Mouse (Mus musculus): ENCODE measurements around the gene Pheta2. TPM values are rescaled to one million over a fixed set of nuclear protein-coding genes. Genes with fewer than 3 reads are reported as not detected.
"Not testable (repeated sequence)": the region's sequence is repeated elsewhere in the genome, so short reads cannot be mapped to it uniquely, and the experiment has no call there.

Pheta2 gene
- total RNA-seq, 2 experiments from 2014 or later: 1.9 to 2.7 TPM

DNA sequence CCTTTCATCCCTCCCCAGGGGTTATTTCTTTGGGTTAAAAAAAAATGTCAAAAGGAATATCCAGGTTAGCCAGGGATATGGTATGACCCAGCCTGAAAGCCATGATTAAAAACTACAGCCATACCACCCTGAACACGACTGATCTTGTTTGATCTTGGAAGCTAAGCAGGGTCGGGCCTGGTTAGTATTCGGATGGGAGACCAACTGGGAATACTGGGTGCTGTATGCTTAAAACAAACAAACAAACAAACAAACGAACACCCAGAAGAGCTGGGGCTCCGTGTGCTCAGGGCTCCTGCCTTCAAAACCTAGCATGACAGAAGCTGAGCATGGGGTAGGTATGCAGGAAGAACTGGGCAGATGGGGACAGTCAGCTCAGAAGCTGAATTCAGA, 3.8 kb downstream of the Pheta2 start:
- ATAC-seq (replicated peaks; ENCODE audit: poor library complexity, severe bottlenecking): no peak

DNA sequence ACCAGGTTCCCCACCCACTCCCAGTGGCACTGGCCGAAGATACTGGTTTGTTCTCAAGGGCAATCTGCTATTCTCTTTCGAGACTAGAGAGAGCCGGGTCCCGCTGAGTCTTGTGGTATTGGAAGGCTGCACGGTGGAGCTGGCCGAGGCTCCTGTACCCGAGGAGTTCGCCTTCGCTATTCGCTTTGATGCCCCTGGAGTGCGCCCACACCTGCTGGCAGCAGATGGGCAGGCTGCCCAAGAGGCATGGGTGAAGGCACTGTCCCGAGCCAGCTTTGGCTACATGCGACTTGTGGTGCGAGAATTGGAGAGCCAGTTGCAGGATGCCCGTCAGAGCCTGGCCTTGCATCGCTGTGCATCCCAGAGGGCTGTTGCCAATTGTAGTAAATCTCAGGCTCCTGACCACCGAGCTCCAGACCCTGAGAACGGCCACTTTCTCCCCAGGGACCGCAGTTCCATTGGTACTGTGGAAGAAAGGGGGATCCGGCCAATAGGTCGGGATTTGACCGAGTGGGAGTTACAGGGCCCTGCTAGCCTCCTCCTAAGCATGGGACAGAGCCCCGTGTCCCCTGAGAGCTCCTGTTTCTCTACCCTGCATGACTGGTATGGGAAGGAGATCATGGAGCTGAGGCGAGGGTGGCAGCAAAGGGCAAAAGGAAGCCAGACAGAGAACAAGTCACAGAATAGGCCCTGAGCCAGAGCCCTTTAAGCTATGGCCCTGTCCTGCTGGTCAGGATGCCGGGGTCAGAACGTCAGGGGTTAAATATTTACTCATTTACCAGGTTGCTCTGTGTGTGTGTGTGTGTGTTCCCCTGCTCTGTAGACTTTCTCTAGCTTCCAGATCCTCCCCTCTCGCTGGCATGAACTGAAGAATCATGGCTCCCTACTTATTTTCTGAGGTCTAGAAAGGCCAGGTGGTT, 4.9 kb downstream of the Pheta2 start:
- ATAC-seq (replicated peaks; ENCODE audit: poor library complexity, severe bottlenecking): no peak

DNA sequence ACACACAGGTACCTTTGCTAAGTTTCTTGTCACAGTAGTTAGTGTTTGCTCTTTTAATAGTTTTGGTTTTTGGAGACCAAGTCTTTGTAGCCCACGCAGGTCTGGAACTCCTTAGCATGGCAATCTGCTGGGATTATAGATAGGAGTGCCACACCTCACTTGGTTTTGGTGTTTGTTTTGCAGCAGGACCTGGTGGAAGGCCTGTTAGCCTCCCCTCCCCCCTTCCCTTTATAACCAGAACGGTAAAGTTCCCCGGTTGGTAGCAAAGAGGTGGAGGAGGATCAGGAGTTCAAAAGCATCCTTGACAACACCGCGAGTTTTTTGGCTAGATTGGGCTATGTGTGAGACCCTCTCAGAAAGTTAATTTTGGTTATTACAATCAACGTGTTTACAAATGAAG, 6.2 kb downstream of the Pheta2 start:
- no peak for ATAC-seq (replicated peaks; ENCODE audit: poor library complexity, severe bottlenecking)

DNA sequence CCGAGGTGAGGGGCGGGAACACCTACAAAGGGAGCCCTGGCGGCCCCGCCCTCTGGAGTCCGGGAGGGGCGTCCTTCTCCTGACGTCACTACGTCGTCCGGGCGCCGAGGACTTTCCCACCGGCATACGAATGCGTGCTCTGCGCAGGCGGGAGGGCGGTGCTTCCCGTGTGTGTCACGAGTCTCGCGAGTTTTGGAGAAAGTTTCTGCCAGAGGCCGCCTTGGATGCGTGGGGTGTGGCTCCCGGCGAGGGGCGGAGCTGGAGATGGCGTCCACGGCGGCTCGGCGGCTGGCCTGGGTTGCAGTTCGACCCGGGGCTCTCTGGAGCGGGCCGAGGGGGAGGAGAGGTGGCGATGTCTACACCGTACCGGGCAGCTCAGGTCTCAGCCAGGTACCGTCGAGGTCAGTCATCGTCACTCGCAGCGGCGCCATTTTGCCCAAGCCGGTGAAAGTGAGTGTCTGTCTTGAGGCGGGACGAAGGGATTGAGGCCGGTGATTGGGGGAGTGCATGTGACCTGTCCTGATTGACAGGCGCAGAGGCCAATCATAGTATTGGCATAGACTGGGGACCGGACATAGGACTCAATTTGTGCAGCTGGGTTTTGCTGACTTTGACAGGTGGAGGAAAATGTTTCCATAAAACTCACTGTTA, 7.2 kb downstream of the Pheta2 start:
- peak; percentile 77 for ATAC-seq (replicated peaks; ENCODE audit: poor library complexity, severe bottlenecking)

DNA sequence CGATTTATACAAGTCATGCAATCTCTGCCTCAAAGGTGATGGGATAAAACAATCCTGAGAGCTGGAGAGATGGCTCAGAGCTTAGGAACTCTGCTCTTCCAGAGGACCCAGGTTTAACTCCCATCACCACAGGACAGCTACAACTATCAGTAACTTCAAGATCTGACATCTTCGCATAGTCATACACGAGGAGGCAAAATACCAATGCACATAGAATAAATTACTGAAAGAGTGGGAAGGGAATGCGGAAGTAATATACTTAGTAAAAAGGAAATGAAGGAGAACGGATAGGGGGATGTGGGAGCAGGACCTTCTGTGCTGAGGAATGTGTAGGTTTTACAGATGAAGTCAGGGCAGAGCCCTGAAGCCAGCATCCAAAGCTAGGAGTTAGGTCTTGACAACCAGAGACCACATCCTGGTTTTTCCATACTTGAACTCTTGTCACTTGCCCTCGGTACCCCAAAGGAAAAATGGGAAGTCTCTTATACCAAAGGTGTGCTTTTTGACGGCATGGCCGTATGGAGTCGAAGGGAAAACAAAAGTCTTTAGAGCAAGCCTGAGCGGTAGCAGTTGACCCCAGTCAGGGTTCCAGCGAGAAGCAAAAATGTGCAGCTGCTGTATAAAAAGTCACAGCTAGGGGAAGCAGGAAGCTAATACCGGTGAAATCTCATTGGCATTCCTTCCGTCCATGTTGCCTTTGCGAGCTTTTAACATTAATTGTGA, 8.0 kb downstream of the Pheta2 start:
- no peak for ATAC-seq (replicated peaks; ENCODE audit: poor library complexity, severe bottlenecking)

DNA sequence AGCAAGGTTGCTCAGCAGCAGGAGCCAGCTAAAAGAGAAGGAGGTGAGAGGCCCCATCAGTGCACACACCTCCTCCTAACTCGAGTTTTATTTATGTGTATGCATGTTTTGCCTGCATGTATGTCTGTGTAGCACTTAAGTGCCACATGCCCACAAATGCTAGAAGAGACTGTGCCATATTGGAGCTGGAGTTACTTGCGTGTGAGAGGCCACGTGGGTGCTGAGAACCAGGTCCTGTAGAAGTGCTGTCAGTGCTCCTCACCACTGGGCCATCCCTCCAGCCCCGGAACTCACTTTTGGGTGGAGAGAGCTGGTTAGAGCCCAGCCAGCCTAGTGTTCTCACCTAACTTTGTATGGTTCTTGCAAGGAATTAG, 8.5 kb downstream of the Pheta2 start:
- no peak for ATAC-seq (replicated peaks; ENCODE audit: poor library complexity, severe bottlenecking)

DNA sequence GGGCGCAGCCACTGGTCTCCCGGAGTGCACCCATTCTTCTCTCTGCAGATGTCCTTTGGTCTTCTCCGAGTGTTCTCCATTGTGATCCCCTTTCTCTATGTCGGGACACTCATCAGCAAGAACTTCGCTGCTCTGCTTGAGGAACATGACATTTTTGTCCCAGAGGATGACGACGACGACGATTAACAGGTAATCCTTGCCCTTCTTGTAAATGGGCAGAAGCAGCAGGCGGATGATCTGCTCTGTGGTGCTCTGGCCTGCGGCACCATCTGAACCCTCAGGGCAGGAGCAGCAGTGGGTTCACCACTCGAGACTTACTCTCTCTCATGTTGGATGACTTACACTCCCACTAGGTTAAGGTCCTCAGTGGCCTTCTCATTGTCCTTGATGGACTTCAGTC, 9.1 kb downstream of the Pheta2 start:
- ATAC-seq (replicated peaks; ENCODE audit: poor library complexity, severe bottlenecking): no peak

DNA sequence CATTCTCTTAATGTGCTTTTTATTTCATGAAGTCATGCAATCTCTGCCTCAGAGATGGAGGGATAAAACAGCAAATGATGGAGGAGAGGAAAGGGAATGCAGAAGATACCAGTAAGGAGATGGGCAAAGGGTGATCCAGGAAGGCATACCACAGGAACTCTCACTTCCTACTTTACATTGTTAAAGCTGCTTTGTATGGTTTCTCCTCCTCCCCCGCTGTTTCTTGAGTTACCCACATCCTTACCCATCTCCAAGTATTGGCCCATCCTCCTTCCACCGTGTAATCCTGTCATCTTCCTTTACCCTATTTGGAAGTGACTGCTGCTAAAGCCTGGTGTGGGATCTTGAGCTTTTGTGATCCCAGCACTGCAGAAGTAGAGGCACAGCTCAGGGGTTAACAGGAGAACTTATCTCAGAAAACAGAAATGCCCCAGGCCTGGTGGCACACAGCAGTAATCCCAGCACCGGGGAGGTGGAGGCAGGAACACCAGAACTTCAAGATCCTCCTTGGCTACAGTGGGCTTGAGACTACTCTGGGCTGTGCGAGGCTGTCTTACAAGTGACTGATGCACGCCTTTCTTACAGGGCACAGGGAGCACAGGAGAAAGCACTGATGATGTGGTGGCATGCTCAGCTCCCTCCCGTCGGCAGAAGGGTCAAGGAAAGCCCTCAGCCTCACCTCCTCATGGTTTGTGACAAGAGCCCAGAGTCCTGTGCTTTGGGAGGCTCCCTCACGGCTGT, 9.7 kb downstream of the Pheta2 start:
- ATAC-seq (replicated peaks; ENCODE audit: poor library complexity, severe bottlenecking): peak; percentile 66

DNA sequence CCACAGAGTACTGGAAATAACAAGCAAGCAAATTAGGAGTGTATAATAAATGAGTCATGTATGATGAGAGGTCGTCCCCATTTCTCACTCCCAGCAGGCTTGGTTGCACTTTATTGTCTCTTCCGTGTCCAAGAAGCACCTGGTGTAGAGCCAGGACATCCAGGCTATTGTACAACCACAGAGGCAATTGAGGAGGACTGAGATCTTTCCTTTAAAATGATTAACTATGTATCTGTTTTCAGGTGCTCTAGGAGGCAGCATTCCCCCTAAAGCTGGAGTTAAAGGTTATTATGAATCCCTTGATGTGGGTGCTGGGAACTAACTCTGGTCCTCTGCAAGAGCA, 10.2 kb downstream of the Pheta2 start:
- ATAC-seq (replicated peaks; ENCODE audit: poor library complexity, severe bottlenecking): no peak

DNA sequence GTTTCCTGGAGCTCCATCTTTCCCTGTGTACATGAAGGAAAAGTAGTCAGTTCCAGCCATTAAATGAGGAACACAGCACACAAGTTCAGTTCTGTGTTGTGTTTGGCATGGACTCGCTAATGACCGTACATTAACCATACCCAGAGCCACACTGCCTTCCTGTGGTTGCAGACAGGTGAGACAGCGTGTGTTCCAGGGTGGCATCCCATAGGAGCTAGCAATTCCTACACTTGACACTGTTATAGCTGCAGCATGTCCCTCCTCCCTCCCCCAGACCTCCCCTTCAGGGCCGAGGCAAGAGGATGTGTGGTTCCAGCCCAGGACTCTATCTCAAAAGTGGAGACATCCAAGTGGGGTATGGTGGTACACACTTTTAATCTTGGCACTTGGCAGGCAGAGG, 11.6 kb downstream of the Pheta2 start:
- no peak for ATAC-seq (replicated peaks; ENCODE audit: poor library complexity, severe bottlenecking)

DNA sequence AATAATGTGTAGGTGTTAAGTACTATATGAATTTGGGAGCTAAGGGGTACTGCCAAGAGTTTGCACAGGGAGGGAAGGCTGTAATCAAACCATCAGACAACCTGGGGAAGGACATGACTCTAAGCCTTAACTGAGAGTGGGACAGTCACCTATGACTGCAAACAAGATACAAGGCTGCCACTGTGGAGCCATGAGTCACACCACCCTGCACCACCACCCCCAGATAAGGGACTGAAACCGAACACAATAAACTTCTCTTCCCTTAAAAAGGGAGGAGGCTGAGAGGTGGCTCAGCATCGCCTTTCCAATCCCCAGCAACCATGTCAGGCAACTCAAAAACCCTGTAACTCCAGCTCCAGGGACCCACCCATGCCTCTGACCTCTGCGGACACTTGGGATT, 12.7 kb downstream of the Pheta2 start:
- ATAC-seq (replicated peaks; ENCODE audit: poor library complexity, severe bottlenecking): no peak

DNA sequence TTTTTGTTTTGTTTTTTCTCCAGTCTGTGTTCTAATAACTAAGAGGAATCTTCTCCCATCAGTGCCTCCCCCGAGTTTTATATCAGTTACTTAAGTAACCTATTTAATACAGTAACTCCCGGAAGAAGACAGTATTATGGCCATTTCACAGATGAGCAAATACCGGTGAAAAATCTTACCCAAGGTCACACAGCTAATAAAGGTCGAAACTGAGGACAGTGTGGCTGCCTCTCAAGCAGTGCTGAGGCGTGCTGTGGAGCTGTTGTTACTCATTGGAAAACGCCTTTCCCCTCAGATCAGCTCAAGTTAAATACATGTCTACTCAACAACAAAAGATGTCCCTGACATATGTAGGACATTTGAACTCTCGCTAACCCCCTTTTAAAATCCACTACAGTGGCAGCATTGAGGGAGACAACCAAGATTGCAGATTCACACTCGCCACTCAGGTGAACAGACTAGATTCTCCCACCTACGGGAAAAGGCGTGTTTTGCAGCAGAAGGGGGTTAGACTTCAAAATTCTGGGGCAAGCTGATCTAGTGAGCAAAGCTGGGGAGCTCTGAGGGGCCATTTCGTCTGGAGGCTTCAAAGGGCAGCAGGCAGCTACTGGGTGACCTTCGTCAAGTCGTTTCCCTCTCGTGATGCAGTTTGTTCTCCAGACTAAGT, 14.5 kb downstream of the Pheta2 start:
- ATAC-seq (replicated peaks; ENCODE audit: poor library complexity, severe bottlenecking): no peak

DNA sequence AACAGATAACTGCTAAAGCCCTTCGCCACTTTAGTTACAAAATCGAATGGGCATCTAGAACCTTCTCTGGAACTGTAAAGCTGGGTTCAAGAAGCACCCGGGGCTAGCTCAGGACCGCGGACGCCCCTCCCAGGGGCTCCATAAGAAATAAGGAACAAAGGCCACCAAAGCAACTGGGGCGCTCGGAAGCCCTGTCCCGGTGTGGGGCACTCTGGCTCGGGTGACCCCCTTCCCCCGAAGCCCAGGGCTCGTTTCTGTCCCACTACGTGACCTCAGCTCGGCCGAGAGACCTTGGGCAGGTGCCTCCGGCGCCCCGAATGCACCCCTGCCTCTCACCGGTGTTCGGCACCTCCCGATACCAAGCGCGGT, 15.0 kb downstream of the Pheta2 start:
- peak; percentile 29 for ATAC-seq (replicated peaks; ENCODE audit: poor library complexity, severe bottlenecking)

DNA sequence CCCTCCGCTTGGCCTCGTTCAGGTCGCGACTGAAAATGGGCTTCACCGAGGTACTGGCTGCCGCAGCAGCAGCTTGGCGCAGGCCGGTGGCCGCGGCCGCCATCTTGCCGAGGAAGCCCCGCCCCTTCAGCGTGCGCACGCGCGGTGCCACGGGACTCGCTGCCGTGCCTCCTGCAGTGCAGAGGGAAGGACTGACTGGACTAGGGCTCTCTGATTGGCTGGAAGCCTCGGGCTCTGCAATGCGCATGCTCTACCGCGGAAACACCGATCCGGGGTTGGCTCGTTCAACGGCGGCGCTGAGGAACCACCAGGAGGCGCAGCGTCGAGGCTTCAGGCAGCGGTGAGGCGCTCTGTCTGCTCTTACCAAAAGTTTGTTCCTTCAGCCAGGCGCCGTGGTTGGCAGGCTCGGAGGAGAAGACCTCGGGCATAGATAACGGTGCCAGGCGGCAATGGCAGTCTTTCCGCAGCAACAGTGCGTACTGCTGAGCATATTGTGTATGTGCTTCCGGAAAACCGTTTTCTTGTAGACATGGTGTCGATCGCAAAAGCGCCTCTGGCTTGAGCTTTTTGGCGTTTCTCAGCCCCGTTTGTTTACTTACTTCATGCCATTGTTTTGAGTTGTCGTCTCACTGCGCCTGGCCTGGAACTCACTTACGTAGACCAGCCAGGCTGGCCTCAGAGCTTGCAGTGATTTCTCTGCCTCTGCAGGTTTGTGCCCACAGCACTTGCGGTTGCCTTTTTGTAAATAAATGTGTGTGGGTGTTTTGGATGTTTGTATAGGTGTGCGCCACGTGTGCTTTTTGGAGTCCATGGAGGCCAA, 15.6 kb downstream of the Pheta2 start, which contains the start of gene Ndufa6:
Gene Ndufa6 (minus strand): TSS at position 197 of the 820 bp plus-strand sequence.
- ATAC-seq (replicated peaks; ENCODE audit: poor library complexity, severe bottlenecking): peak; percentile 94

DNA sequence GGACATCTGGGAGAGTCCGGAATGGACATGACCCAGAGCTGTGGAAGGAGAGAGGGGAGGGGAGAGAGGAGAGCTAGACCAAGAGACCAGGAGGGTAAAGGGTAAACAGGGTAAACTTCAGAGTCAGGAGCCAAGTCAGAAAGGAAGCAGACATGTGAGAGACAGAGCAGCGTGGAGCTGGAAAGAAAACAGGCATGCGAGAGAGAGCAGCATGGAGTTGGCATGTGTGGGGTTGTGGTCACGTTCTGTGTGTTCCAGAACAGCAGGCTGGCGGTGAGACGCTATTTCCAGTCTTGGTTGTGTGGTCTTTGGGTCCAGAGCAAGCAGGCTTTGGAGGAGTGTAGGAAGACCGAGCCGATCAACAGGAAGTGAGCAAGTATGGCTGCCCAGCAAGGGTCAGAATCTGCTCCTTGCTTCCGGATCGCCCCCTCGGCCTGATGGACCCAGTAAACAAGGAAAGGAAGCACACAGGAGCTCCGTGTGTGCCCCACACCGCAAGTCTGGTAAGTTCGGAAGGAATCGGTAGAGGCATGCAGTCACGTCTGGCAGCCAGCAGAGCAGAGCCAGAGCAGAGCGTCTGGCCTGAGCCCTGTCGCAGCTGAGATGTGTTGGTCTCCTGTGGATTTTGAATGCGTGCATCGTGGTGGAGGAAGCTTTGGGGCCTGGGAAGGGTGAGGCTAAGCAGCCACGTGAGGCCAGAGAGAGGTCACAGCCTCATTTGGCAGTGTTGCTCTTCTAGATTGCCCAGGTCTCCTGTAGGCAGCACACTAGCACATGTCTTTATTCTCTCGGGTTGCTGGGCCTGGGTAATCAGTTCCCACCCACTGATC, 19.9 kb downstream of the Pheta2 start:
- ATAC-seq (replicated peaks; ENCODE audit: poor library complexity, severe bottlenecking): no peak

DNA sequence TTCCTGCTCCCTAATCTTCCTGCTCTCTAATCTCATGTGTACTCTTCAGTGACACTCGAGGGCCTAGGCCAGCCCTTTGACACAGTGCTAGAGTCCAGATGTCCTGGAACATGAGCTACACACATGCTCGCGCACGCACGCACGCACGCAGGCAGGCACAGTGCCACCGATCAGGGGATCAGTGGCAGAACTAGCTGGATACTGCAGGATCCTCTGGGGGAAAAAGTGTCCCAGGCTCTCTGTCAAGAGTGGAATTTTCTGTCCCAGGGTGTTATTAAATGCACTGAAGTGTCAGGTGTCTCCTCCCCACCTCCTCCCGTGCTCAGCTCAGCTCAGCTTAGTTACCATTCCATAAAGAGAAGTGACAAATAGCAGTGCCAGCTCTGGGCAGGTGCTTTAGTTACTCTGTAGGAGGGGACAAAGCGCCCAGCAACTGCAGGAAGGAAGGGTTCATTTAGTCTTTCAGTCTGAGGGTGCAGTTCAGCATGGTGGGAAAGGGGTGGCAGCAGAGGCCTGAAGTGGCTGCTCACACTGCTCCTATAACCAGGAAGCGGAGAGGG, 22.8 kb downstream of the Pheta2 start:
- ATAC-seq (replicated peaks; ENCODE audit: poor library complexity, severe bottlenecking): peak; percentile 94

DNA sequence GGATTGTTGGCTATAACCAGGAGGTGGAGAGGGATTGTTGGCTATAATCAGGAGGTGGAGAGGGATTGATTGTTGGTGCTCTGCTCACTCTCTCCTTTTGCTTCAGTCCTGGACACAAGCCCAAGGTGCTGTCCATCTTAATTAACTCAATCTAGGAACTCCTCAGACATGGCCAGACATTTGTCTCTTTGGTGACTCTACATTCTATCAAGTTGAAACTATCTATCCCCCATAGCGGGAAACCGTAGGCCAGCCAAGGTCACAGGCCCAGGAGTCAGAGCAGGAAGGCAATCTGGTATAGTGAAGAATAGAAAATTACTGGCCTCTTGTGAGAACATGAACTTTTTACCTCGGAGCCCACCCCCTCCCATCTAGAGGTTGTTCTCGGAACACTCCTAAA, 23.5 kb downstream of the Pheta2 start:
- no peak for ATAC-seq (replicated peaks; ENCODE audit: poor library complexity, severe bottlenecking)

DNA sequence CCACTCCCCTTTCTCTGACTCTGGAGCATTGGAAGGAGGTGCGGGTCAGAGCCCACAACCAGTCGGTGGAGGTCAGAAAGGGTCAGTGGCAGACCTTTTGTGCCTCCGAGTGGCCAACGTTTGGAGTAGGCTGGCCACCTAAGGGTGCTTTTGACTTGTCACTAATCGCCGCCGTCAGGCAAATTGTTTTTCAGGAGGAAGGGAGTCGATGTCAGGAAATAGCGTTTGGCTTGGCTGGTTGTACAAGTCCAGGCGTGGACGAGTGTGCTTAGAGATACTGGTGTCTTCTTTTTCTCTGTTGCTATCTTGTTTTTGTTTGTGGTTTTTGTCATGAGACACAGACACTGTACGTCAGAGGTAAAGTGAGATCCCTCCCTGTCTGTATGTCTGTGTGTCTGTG, 25.1 kb downstream of the Pheta2 start:
- ATAC-seq (replicated peaks; ENCODE audit: poor library complexity, severe bottlenecking): not testable (repeated sequence)

Data from granulocyte monocyte progenitor cell, adult 5-6 weeks (primary cell).